Mouse (Mus musculus): ENCODE measurements at regions not wholly inside any gene's neighbourhood (a gene's known extent, or its start where the extent isn't known, plus 50 kb on each side); places are given as distances from the start of the nearest gene placed in this dataset.

DNA sequence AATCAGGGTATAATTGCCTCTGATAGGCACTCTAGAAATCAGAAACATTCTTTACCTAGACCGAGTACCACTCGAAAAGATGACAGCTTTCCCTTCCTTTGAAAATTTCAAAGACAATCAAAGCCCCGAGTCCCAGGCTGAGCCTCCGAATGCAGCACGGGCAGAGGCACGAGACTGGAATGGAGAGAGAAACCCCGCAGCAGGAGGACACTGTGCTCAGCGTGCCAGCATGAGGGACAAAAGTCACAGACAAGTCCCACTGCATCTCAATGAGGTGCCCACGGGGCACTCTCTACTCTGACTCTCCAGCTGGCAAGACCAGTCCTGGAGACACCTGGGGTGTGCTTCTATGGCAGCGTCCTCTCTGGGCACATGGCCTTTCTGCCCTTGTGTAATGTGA, 454.3 kb upstream of the Cdh4 start:
- in situ Hi-C loops (cut with MboI; ENCODE audit: low pct_ligation_motif_present, low pct_unique_long_range_greater_than_20kb, low sequenced_read_pairs) (no loop called here), dilution Hi-C loops (cut with MboI; ENCODE audit: extremely low pct_ligation_motif_present, extremely low pct_unique_long_range_greater_than_20kb, low sequenced_read_pairs) (no loop called here)
- Histone ChIP-seq H3K27ac (ENCODE audit: insufficient read depth, low read depth) (no peak overlapping the region), H3K36me3 (replicated peaks in 1 of 2; ENCODE audit: control insufficient read depth in 1 of 2, insufficient read depth in 1 of 2, low read length in 1 of 2) (no peaks in the 10 kb centered on the region), H3K4me3 (replicated peaks in 1 of 3; ENCODE audit: low read depth in 2 of 3, low read length in 2 of 3, poor library complexity in 1 of 3) (no peak overlapping the region), H3K9ac (ENCODE audit: insufficient read depth, low read depth) (no peak overlapping the region), H3K4me1 (ENCODE audit: control insufficient read depth in 1 of 2, insufficient read depth in 2 of 2) (no peaks in the 10 kb centered on the region), H3K4me2 (ENCODE audit: insufficient read depth, low read depth, poor library complexity, severe bottlenecking) (no peak overlapping the region), H3K9me3 (replicated peaks; ENCODE audit: low read length) (peaks cover 72% of the 10 kb centered on the region), H3K79me2 (replicated peaks; ENCODE audit: control insufficient read depth, extremely low read depth, insufficient read depth, poor library complexity, severe bottlenecking) (no peaks in the 10 kb centered on the region), H3K27me3 (replicated peaks) (no peaks in the 10 kb centered on the region)
- no peak for DNase-seq (ENCODE audit: extremely low read depth)
- no peak for TF ChIP-seq JUN (IDR thresholded peaks at IDR 0.05; ENCODE audit: insufficient read depth, low read depth, low read length)
- no peak for TF ChIP-seq MXI1 (IDR thresholded peaks at IDR 0.05; ENCODE audit: low read depth, low read length)
- TF ChIP-seq RAD21 (IDR thresholded peaks at IDR 0.05; ENCODE audit: low read depth, low read length), result no peak
- no peak for TF ChIP-seq UBTF (IDR thresholded peaks at IDR 0.05; ENCODE audit: low read depth, low read length)
- TF ChIP-seq HCFC1 (IDR thresholded peaks at IDR 0.05; ENCODE audit: low read depth, low read length), result no peak
- TF ChIP-seq ETS1 (conservative IDR thresholded peaks at IDR 0.05; ENCODE audit: low read depth, low read length), result no peak
- no peak for TF ChIP-seq MAFK (IDR thresholded peaks at IDR 0.05; ENCODE audit: insufficient replicate concordance, low read length)
- TF ChIP-seq KAT2A (IDR thresholded peaks at IDR 0.05; ENCODE audit: insufficient replicate concordance, low read length), result no peak
- TF ChIP-seq NELFE (IDR thresholded peaks at IDR 0.05; ENCODE audit: low read depth, low read length), result no peak
- TF ChIP-seq MAX (IDR thresholded peaks at IDR 0.05; ENCODE audit: low read length), result no peak
- TF ChIP-seq CHD2 (IDR thresholded peaks at IDR 0.05; ENCODE audit: low read length), result no peak

DNA sequence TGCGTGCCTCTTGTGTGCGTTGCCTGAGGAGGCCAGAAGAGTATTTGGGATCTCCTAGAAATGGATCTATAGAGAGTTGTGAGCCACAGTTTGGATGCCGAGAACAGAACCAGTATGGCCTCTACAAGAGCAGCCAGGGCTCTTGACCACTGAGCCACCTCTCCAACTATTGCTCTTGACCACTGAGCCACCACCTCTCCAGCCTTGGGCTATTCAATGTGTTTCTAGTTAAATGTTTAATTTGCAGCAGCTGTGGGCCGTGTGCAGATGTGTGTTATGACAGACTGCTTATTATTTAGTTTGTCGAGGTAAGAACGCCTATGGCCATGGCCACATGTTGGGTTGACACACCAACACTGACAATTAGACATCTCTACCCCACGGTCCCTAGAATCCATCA, 452.9 kb upstream of the Cdh4 start:
- no peaks in the 10 kb centered on the region for H3K4me1 ChIP-seq (ENCODE audit: control insufficient read depth in 1 of 2, insufficient read depth in 2 of 2)
- dilution Hi-C loops (cut with MboI; ENCODE audit: extremely low pct_ligation_motif_present, extremely low pct_unique_long_range_greater_than_20kb, low sequenced_read_pairs) (no loop called here), in situ Hi-C loops (cut with MboI; ENCODE audit: low pct_ligation_motif_present, low pct_unique_long_range_greater_than_20kb, low sequenced_read_pairs) (no loop called here)
- no peak overlapping the region for H3K4me2 ChIP-seq (ENCODE audit: insufficient read depth, low read depth, poor library complexity, severe bottlenecking)
- no peak for TF ChIP-seq E2F4 (IDR thresholded peaks at IDR 0.05; ENCODE audit: insufficient replicate concordance, low read depth, low read length)
- no peak for TF ChIP-seq KAT2A (IDR thresholded peaks at IDR 0.05; ENCODE audit: insufficient replicate concordance, low read length)
- no peak for TF ChIP-seq BHLHE40 (IDR thresholded peaks at IDR 0.05; ENCODE audit: low read depth, low read length)
- no peak for TF ChIP-seq PAX5 (IDR thresholded peaks at IDR 0.05; ENCODE audit: low read length)
- no peak for TF ChIP-seq CTCF (conservative IDR thresholded peaks at IDR 0.05 in 1 of 2, IDR thresholded peaks at IDR 0.05 in 1 of 2; ENCODE audit: low read depth in 2 of 2, low read length in 2 of 2)
- no peak for TF ChIP-seq ETS1 (conservative IDR thresholded peaks at IDR 0.05; ENCODE audit: low read depth, low read length)
- TF ChIP-seq CHD2 (IDR thresholded peaks at IDR 0.05; ENCODE audit: low read length), result no peak
- TF ChIP-seq RAD21 (IDR thresholded peaks at IDR 0.05; ENCODE audit: low read depth, low read length), result no peak
- no peak for TF ChIP-seq NELFE (IDR thresholded peaks at IDR 0.05; ENCODE audit: low read depth, low read length)
- no peak for TF ChIP-seq MAFK (IDR thresholded peaks at IDR 0.05; ENCODE audit: insufficient replicate concordance, low read length)
- no peak for TF ChIP-seq ELF1 (IDR thresholded peaks at IDR 0.05; ENCODE audit: low read depth, low read length)
- TF ChIP-seq TCF12 (IDR thresholded peaks at IDR 0.05; ENCODE audit: low read depth, low read length), result no peak
- TF ChIP-seq TBP (conservative IDR thresholded peaks at IDR 0.05; ENCODE audit: low read depth, low read length), result no peak
- H3K79me2 ChIP-seq (replicated peaks; ENCODE audit: control insufficient read depth, extremely low read depth, insufficient read depth, poor library complexity, severe bottlenecking), result no peaks in the 10 kb centered on the region
- peaks cover 70% of the 10 kb centered on the region for H3K9me3 ChIP-seq (replicated peaks; ENCODE audit: low read length)
- H3K36me3 ChIP-seq (replicated peaks in 1 of 2; ENCODE audit: control insufficient read depth in 1 of 2, insufficient read depth in 1 of 2, low read length in 1 of 2), result no peaks in the 10 kb centered on the region
- no peaks in the 10 kb centered on the region for H3K27me3 ChIP-seq (replicated peaks)
- H3K9ac ChIP-seq (ENCODE audit: insufficient read depth, low read depth), result no peak overlapping the region
- no peak for DNase-seq (ENCODE audit: extremely low read depth)
- no peak overlapping the region for H3K27ac ChIP-seq (ENCODE audit: insufficient read depth, low read depth)
- H3K4me3 ChIP-seq (replicated peaks in 1 of 3; ENCODE audit: low read depth in 2 of 3, low read length in 2 of 3, poor library complexity in 1 of 3), result no peak overlapping the region
